Mouse (Mus musculus) midbrain, postnatal 0 days (tissue): ENCODE measurements around the gene Galnt15. TPM values are rescaled to one million over a fixed set of nuclear protein-coding genes. Genes with fewer than 3 reads are reported as not detected.

ENCODE experiments used
- ATAC-seq: fragments of 200-750 bp; cut with Nextera tagmentation; 2 replicates; pipeline ENCODE4 v1.8.0; 2017; ENCODE audit warnings: moderate number of reproducible peaks, mild to moderate bottlenecking, moderate TSS enrichment, moderate library complexity; ENCODE audit not compliant: low FRiP score
- DNase-seq: peaks from one replicate; pipeline ENCODE4 v3.0.0-alpha.2; 2015; ENCODE audit warnings: low spot score
- H3K27ac ChIP-seq: fragments of 300-500 bp; sonication (generic); 2 replicates; pipeline ENCODE4 v1.5.1; 2014; ENCODE audit warnings: low read depth, mild to moderate bottlenecking, low read length, mixed read lengths
- H3K27me3 ChIP-seq: fragments of 300-500 bp; sonication (generic); 2 replicates; pipeline ENCODE4 v1.6.1; 2014; ENCODE audit warnings: low read length, control low read depth, mixed read lengths; ENCODE audit not compliant: insufficient read depth
- H3K36me3 ChIP-seq: fragments of 300-500 bp; sonication (generic); 2 replicates; pipeline ENCODE4 v1.6.1; 2014; ENCODE audit warnings: low read length, control low read depth, mixed read lengths; ENCODE audit not compliant: insufficient read depth
- H3K4me1 ChIP-seq: fragments of 300-500 bp; sonication (generic); 2 replicates; pipeline ENCODE4 v1.6.1; 2014; ENCODE audit warnings: mild to moderate bottlenecking, control low read depth, antibody characterized with exemption, low read length, mixed read lengths; ENCODE audit not compliant: insufficient read depth
- H3K4me2 ChIP-seq: fragments of 300-500 bp; sonication (generic); 2 replicates; pipeline ENCODE4 v1.6.1; 2014; ENCODE audit warnings: low read depth, mild to moderate bottlenecking, low read length, mixed read lengths; ENCODE audit not compliant: poor library complexity, severe bottlenecking
- H3K4me3 ChIP-seq: fragments of 300-500 bp; sonication (generic); 2 replicates; pipeline ENCODE4 v1.5.1; 2014; ENCODE audit warnings: low read depth, mild to moderate bottlenecking, low read length, moderate library complexity
- H3K9ac ChIP-seq: fragments of 300-500 bp; sonication (generic); replicated peaks from 2 replicates; pipeline ENCODE4 v1.6.1; 2014; ENCODE audit warnings: mild to moderate bottlenecking, low read length, moderate library complexity, mixed read lengths; ENCODE audit not compliant: poor library complexity, severe bottlenecking
- H3K9me3 ChIP-seq: fragments of 300-500 bp; sonication (generic); 2 replicates; pipeline ENCODE4 v1.6.1; 2016; ENCODE audit warnings: low read length, control low read depth
- CTCF ChIP-seq: IDR thresholded peaks from 2 replicates; pipeline ENCODE4 v1.5.1; 2016; ENCODE audit warnings: antibody characterized with exemption, mild to moderate bottlenecking
- whole genome bisulfite sequencing: fragments of 180-500 bp; shearing (Covaris S2); extraction: QIAGEN DNeasy Blood & Tissue Kit; methylation state at CpG from one replicate; pipeline ENCODE4 v1.1.7; 2014; 5-methylcytosine and 5-hydroxymethylcytosine counted together
- polyA plus RNA-seq: library from polyadenylated mRNA; unstranded; fragments of >200 nt; fragmentation: Nextera tagmentation; extraction: Ambion mirVana; gene quantifications from 2 replicates; pipeline ENCODE4 v1.2.1, GENCODE M21; 2015
- total RNA-seq: library from RNA; depleted of rRNA; stranded (reverse); fragments of >200 nt; gene quantifications from 2 replicates; pipeline ENCODE4 v1.2.3, GENCODE M21; 2014; rRNA removed

Gene Galnt15
- total and polyA plus RNA-seq, 2 experiments from 2014 or later, result 0.77 to 1.9 TPM

GRCm38 (mm10) chr14:32105663-32106062 lies 76.9 kb downstream of the Galnt15 start:
- 61% methylated on average over 7 of the region's 7 CpGs for WGBS
- ATAC-seq, result no peak
- H3K9me3 ChIP-seq, result no peaks in the 10 kb centered on the region
- no peak overlapping the region for H3K27ac ChIP-seq
- peaks cover 4% of the 10 kb centered on the region; the same call in 1 of the 2 replicates for H3K36me3 ChIP-seq
- no peaks in the 10 kb centered on the region for H3K4me1 ChIP-seq
- H3K27me3 ChIP-seq, result no peaks in the 10 kb centered on the region
- H3K4me2 ChIP-seq, result no peak overlapping the region
- no peak for TF ChIP-seq CTCF
- no peak for DNase-seq
- H3K4me3 ChIP-seq, result no peak overlapping the region
- H3K9ac ChIP-seq, result no peak overlapping the region

GRCm38 (mm10) chr14:32106911-32107310 lies 78.1 kb downstream of the Galnt15 start:
- H3K4me2 ChIP-seq, result no peak overlapping the region
- H3K36me3 ChIP-seq, result 0 out of 2 replicates have a peak, but pooled peaks cover 2% of the 10 kb centered on the region
- H3K27ac ChIP-seq, result no peak overlapping the region
- H3K9me3 ChIP-seq, result no peaks in the 10 kb centered on the region
- TF ChIP-seq CTCF, result no peak
- no peak overlapping the region for H3K9ac ChIP-seq
- 93% methylated on average over 4 of the region's 4 CpGs for WGBS
- ATAC-seq (no peak), DNase-seq (no peak)
- no peak overlapping the region for H3K4me3 ChIP-seq
- no peaks in the 10 kb centered on the region for H3K4me1 ChIP-seq
- H3K27me3 ChIP-seq, result no peaks in the 10 kb centered on the region

Other genes with a start within 250 kb of the Galnt15 start
- gene Ankrd28, start 198.3 kb upstream of the Galnt15 start, total RNA-seq, result 28.0 and 33.7 TPM in 2 replicates
- gene Ankrd28, start 198.3 kb upstream of the Galnt15 start, polyA plus RNA-seq, result 6.9 and 7.3 TPM in 2 replicates
- 22.6 and 28.2 TPM in 2 replicates for gene Oxnad1, start 56.4 kb downstream of the Galnt15 start, total RNA-seq
- gene Oxnad1, start 56.4 kb downstream of the Galnt15 start, polyA plus RNA-seq, result 17.8 and 20.0 TPM in 2 replicates
- 45.7 and 52.2 TPM in 2 replicates for gene Dph3, start 56.7 kb downstream of the Galnt15 start, total RNA-seq
- 71.1 and 76.0 TPM in 2 replicates for gene Dph3, start 56.7 kb downstream of the Galnt15 start, polyA plus RNA-seq
- not detected in 2 replicates for gene Msmb, start 113.0 kb downstream of the Galnt15 start, total RNA-seq
- gene Msmb, start 113.0 kb downstream of the Galnt15 start, polyA plus RNA-seq, result not detected in 2 replicates
- gene Ncoa4, start 130.9 kb downstream of the Galnt15 start, total RNA-seq, result 117 and 151 TPM in 2 replicates
- 80.1 and 83.4 TPM in 2 replicates for gene Ncoa4, start 130.9 kb downstream of the Galnt15 start, polyA plus RNA-seq
- 107 and 113 TPM in 2 replicates for gene Timm23, start 172.9 kb downstream of the Galnt15 start, total RNA-seq
- 242 and 251 TPM in 2 replicates for gene Timm23, start 172.9 kb downstream of the Galnt15 start, polyA plus RNA-seq
- 40.7 and 45.9 TPM in 2 replicates for gene Parg, start 173.0 kb downstream of the Galnt15 start, total RNA-seq
- gene Parg, start 173.0 kb downstream of the Galnt15 start, polyA plus RNA-seq, result 24.7 and 25.7 TPM in 2 replicates